Mouse (Mus musculus) neutrophil, adult 83 days (primary cell): Measurements from ENCODE around the gene Zfp260. TPM values are rescaled to one million over a fixed set of nuclear protein-coding genes. Genes with fewer than 3 reads are reported as not detected.

Experiments used
- total RNA-seq, 2 experiments: library from RNA; stranded (reverse); gene quantifications; one replicate each; pipeline ENCODE4 v1.2.4; 2023

The Zfp260 gene
- 10 to 100 TPM in 1 of 2 experiments, 1 to 10 TPM in 1; 7.2 to 10.1 TPM for total RNA-seq

GRCm38 (mm10) chr7:30094646-30095429 lies at the start of gene Zfp260:
Gene Zfp260 (plus strand): TSS chr7:30094777.

GRCm38 (mm10) chr7:30050882-30051548 lies 43.6 kb upstream of the Zfp260 start, which contains the start of gene Zfp14:
Gene Zfp14 (minus strand): TSS chr7:30051380.

GRCm38 (mm10) chr7:30072146-30073028 lies 22.2 kb upstream of the Zfp260 start, which contains the start of gene Zfp82:
Gene Zfp82 (minus strand): TSS chr7:30072900.

GRCm38 (mm10) chr7:30090092-30090969 lies 4.2 kb upstream of the Zfp260 start, which contains the start of the genes Gm26920 and Zfp566:
Gene Gm26920 (minus strand): TSS chr7:30090410.
Gene Zfp566 (minus strand): TSS chr7:30090527.

GRCm38 (mm10) chr7:30121308-30122187 lies 27.0 kb downstream of the Zfp260 start, which contains the start of gene Zfp382:
Gene Zfp382 (plus strand): TSS chr7:30121942.

Other genes starting within 250 kb of the Zfp260 start
- gene Zfp940, start 241.1 kb upstream of the Zfp260 start, total RNA-seq, result 1 to 10 TPM in 1 of 2 experiments, under 1 TPM in 1; 0.38 to 1.6 TPM
- 1 to 10 TPM; 1.9 to 3.0 TPM for gene Zfp420, start 234.8 kb upstream of the Zfp260 start, total RNA-seq
- 1 to 10 TPM; 2.1 to 2.5 TPM for gene Zfp27, start 188.2 kb upstream of the Zfp260 start, total RNA-seq
- under 1 TPM; 0.46 to 0.99 TPM for gene Zfp383, start 186.6 kb upstream of the Zfp260 start, total RNA-seq
- 1 to 10 TPM; 3.4 to 3.7 TPM for gene Zfp74, start 140.7 kb upstream of the Zfp260 start, total RNA-seq
- 10 to 100 TPM; 13.3 to 16.3 TPM for gene Zfp568, start 110.8 kb upstream of the Zfp260 start, total RNA-seq
- gene Zfp14, start 43.4 kb upstream of the Zfp260 start, total RNA-seq, result under 1 TPM; 0.57 to 0.61 TPM
- under 1 TPM; 0.75 to 0.86 TPM for gene Zfp82, start 21.9 kb upstream of the Zfp260 start, total RNA-seq
- not detected for gene Gm26920, start 4.4 kb upstream of the Zfp260 start, total RNA-seq
- gene Zfp566, start 4.2 kb upstream of the Zfp260 start, total RNA-seq, result 1 to 10 TPM in 1 of 2 experiments, under 1 TPM in 1; 0.92 to 1.0 TPM
- gene Zfp382, start 27.2 kb downstream of the Zfp260 start, total RNA-seq, result 1 to 10 TPM; 7.1 to 9.1 TPM
- 10 to 100 TPM; 14.2 to 16.0 TPM for gene Zfp146, start 75.0 kb downstream of the Zfp260 start, total RNA-seq
- gene Cox7a1, start 89.4 kb downstream of the Zfp260 start, total RNA-seq, result 1 to 10 TPM in 1 of 2 experiments, not detected in 1; 1.4 TPM
- gene Capns1, start 104.0 kb downstream of the Zfp260 start, total RNA-seq, result 100 to 1,000 TPM; 216 to 218 TPM
- gene Polr2i, start 137.2 kb downstream of the Zfp260 start, total RNA-seq, result 10 to 100 TPM; 29.7 to 30.5 TPM
- 10 to 100 TPM; 47.2 to 53.8 TPM for gene Tbcb, start 137.5 kb downstream of the Zfp260 start, total RNA-seq
- not detected for gene Ovol3, start 140.9 kb downstream of the Zfp260 start, total RNA-seq
- 1 to 10 TPM; 1.0 to 1.1 TPM for gene Thap8, start 185.3 kb downstream of the Zfp260 start, total RNA-seq
- gene Wdr62, start 185.6 kb downstream of the Zfp260 start, total RNA-seq, result 10 to 100 TPM; 15.1 to 21.7 TPM
- gene Clip3, start 197.0 kb downstream of the Zfp260 start, total RNA-seq, result not detected
- gene Alkbh6, start 213.9 kb downstream of the Zfp260 start, total RNA-seq, result 10 to 100 TPM; 11.1 to 13.8 TPM
- under 1 TPM in 1 of 2 experiments, not detected in 1; 0.77 TPM for gene Syne4, start 220.0 kb downstream of the Zfp260 start, total RNA-seq
- gene E130208F15Rik, start 227.0 kb downstream of the Zfp260 start, total RNA-seq, result under 1 TPM; 0.31 to 0.33 TPM
- 1 to 10 TPM; 2.0 to 3.4 TPM for gene Sdhaf1, start 229.1 kb downstream of the Zfp260 start, total RNA-seq